20 mouse cellular contexts compared by ENCODE assay signal in the genomic region with DNA sequence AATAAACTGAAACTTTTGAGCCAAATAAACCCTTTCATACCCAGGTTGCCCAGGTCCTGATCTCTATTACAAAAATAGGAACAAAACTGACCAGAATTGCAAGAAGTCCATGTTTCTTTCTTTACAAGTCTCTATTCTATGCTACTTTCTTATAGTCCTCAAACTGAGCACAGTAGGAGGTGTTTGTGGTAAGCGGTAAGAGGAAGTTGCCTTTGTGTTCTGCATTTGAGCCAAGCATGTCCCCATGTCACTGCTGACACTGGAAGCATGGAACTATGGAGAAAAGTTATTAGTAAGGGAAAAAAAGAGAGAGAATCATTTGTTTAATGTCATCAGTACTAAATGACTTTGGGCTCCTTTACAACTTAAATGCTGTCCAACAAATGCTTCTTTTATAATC.
"Had no signal": no experiment of that assay in that cellular context is flagged by ENCODE, and none has a peak within 500 bp of the region (broad histone marks: within the 10 kb centered on the region; RNA-seq: fewer than 3 reads in every experiment).

No protein-coding gene starts in this region.

- DNase-seq: liver, postnatal 0 days; lung, adult 2 months; lung, postnatal 4 days; midbrain, embryonic 14.5 days; retina, postnatal 1 day; right cerebral cortex, adult 18-20 months; right cerebral cortex, postnatal 25 days; right cerebral cortex, postnatal 4 days; spleen, adult 18-20 months; thymus, adult 18-20 months; thymus, postnatal 14 days; thymus, postnatal 36 days had no signal

- ATAC-seq: liver, postnatal 0 days; lung, postnatal 0 days; midbrain, embryonic 16.5 days had no signal

- H3K9ac ChIP-seq: liver, postnatal 0 days; lung, embryonic 15.5 days; midbrain, embryonic 12.5 days; neural tube, embryonic 13.5 days; neural tube, embryonic 15.5 days had no signal

- H3K27ac ChIP-seq: lung, embryonic 15.5 days; midbrain, embryonic 10.5 days; midbrain, embryonic 12.5 days; neural tube, embryonic 13.5 days; neural tube, embryonic 15.5 days had no signal

- H3K4me1 ChIP-seq: lung, embryonic 15.5 days; midbrain, embryonic 10.5 days; midbrain, embryonic 12.5 days; neural tube, embryonic 13.5 days had no signal

- H3K4me2 ChIP-seq: lung, embryonic 15.5 days; midbrain, embryonic 12.5 days; neural tube, embryonic 13.5 days; neural tube, embryonic 15.5 days had no signal

- H3K4me3 ChIP-seq: lung, embryonic 15.5 days; midbrain, embryonic 10.5 days; midbrain, embryonic 12.5 days; myocyte; neural tube, embryonic 13.5 days; neural tube, embryonic 15.5 days had no signal

- H3K27me3 ChIP-seq: lung, embryonic 15.5 days; midbrain, embryonic 12.5 days; neural tube, embryonic 13.5 days; neural tube, embryonic 15.5 days had no signal

- H3K36me3 ChIP-seq: lung, embryonic 15.5 days; midbrain, embryonic 10.5 days; midbrain, embryonic 12.5 days; neural tube, embryonic 13.5 days; neural tube, embryonic 15.5 days had no signal

- H3K9me3 ChIP-seq: lung, embryonic 15.5 days; midbrain, embryonic 10.5 days; midbrain, embryonic 12.5 days; neural tube, embryonic 13.5 days; neural tube, embryonic 15.5 days had no signal
